Comparison of ENCODE assay signal across 8 mouse cellular contexts in genomic region chr3:96904851-96905541, GRCm38 (mm10). TPM values are rescaled to one million over a fixed set of nuclear protein-coding genes. Genes with fewer than 3 reads are reported as not detected.
DNase-seq lines count a peak whose midpoint lies in the region; ATAC-seq and TF ChIP-seq lines count a peak whose summit lies in the region.

Gene Gpr89, minus strand, starts transcription at chr3:96905346.

- DNase-seq in 3134 (ENCODE audit: extremely low read depth, insufficient read length, low spot score): peak; percentile 91
- DNase-seq in adrenal gland, postnatal 36 days: peak; percentile 95 to 96
- DNase-seq in heart, adult 18-20 months: peak; percentile 93
- peak; percentile 97 for DNase-seq in kidney, adult 2 months
- peak; percentile 77 to 93 for DNase-seq in spleen, adult 2 months (ENCODE audit: low read depth in 1 of 2, low spot score in 2 of 2)

- H3K9ac ChIP-seq in embryonic facial prominence, embryonic 13.5 days: peak within 1 kb of the TSS; percentile 96
- H3K9ac ChIP-seq in limb, embryonic 12.5 days (replicated peaks): peak within 1 kb of the TSS; percentile 90
- peak within 1 kb of the TSS; percentile 98 for H3K9ac ChIP-seq in midbrain, embryonic 15.5 days

- H3K4me2 ChIP-seq in embryonic facial prominence, embryonic 13.5 days: peak within 1 kb of the TSS; percentile 86
- H3K4me2 ChIP-seq in limb, embryonic 12.5 days: peak within 1 kb of the TSS; percentile 82
- peak within 1 kb of the TSS; percentile 68 for H3K4me2 ChIP-seq in midbrain, embryonic 15.5 days

- peaks cover 8% of the 10 kb centered on the region for H3K27me3 ChIP-seq in embryonic facial prominence, embryonic 13.5 days
- H3K27me3 ChIP-seq in kidney, adult 2 months (replicated peaks; ENCODE audit: control insufficient read depth, insufficient read depth, low read length): no peaks in the 10 kb centered on the region
- H3K27me3 ChIP-seq in limb, embryonic 12.5 days: peaks cover 24% of the 10 kb centered on the region
- H3K27me3 ChIP-seq in midbrain, embryonic 15.5 days (replicated peaks): peaks cover 11% of the 10 kb centered on the region; the same call in 1 of the 2 replicates
- H3K27me3 ChIP-seq in spleen, adult 2 months (ENCODE audit: control insufficient read depth, insufficient read depth, low read length): no peaks in the 10 kb centered on the region

- H3K27ac ChIP-seq in embryonic facial prominence, embryonic 13.5 days: no peak within 1 kb of the TSS
- no peak within 1 kb of the TSS for H3K27ac ChIP-seq in kidney, adult 2 months (ENCODE audit: insufficient read depth, low read depth, low read length)
- peak within 1 kb of the TSS; percentile 20; the same call in 1 of the 2 replicates for H3K27ac ChIP-seq in limb, embryonic 12.5 days
- H3K27ac ChIP-seq in midbrain, embryonic 15.5 days: peak within 1 kb of the TSS; percentile 76
- H3K27ac ChIP-seq in spleen, adult 2 months (ENCODE audit: insufficient read depth, low read length): no peak within 1 kb of the TSS

- under 1% methylated on average over 40 of the region's 40 CpGs for WGBS in embryonic facial prominence, embryonic 13.5 days
- WGBS in kidney, adult 2 months: under 1% methylated on average over 40 of the region's 40 CpGs
- WGBS in limb, embryonic 12.5 days: under 1% methylated on average over 40 of the region's 40 CpGs
- WGBS in midbrain, embryonic 15.5 days: 0% methylated on average over 40 of the region's 40 CpGs
- WGBS in spleen, adult 2 months: under 1% methylated on average over 40 of the region's 40 CpGs

- no peaks in the 10 kb centered on the region for H3K9me3 ChIP-seq in embryonic facial prominence, embryonic 13.5 days
- no peaks in the 10 kb centered on the region for H3K9me3 ChIP-seq in limb, embryonic 12.5 days
- H3K9me3 ChIP-seq in midbrain, embryonic 15.5 days: no peaks in the 10 kb centered on the region

- peak within 1 kb of the TSS; percentile 99 for H3K4me3 ChIP-seq in embryonic facial prominence, embryonic 13.5 days
- H3K4me3 ChIP-seq in kidney, adult 2 months (ENCODE audit: insufficient read depth, low read depth, low read length): peak within 1 kb of the TSS; percentile 81
- H3K4me3 ChIP-seq in limb, embryonic 12.5 days (replicated peaks): peak within 1 kb of the TSS; percentile 97
- H3K4me3 ChIP-seq in midbrain, embryonic 15.5 days: peak within 1 kb of the TSS; percentile 99
- H3K4me3 ChIP-seq in spleen, adult 2 months (ENCODE audit: extremely low read depth, insufficient read depth, insufficient read length): peak within 1 kb of the TSS; percentile 93

- no peaks in the 10 kb centered on the region for H3K36me3 ChIP-seq in embryonic facial prominence, embryonic 13.5 days
- H3K36me3 ChIP-seq in kidney, adult 2 months (ENCODE audit: control insufficient read depth, insufficient read depth, low read length): no peaks in the 10 kb centered on the region
- no peaks in the 10 kb centered on the region for H3K36me3 ChIP-seq in limb, embryonic 12.5 days
- no peaks in the 10 kb centered on the region for H3K36me3 ChIP-seq in midbrain, embryonic 15.5 days (replicated peaks)
- H3K36me3 ChIP-seq in spleen, adult 2 months (ENCODE audit: control insufficient read depth, insufficient read depth, low read length): no peaks in the 10 kb centered on the region

- H3K4me1 ChIP-seq in embryonic facial prominence, embryonic 13.5 days: peaks cover 7% of the 10 kb centered on the region
- peaks cover 2% of the 10 kb centered on the region; the same call in 1 of the 2 replicates for H3K4me1 ChIP-seq in kidney, adult 2 months (ENCODE audit: control insufficient read depth, insufficient read depth, low read length)
- peaks cover 8% of the 10 kb centered on the region; the same call in 1 of the 2 replicates for H3K4me1 ChIP-seq in limb, embryonic 12.5 days (replicated peaks)
- H3K4me1 ChIP-seq in midbrain, embryonic 15.5 days: peaks cover 11% of the 10 kb centered on the region
- H3K4me1 ChIP-seq in spleen, adult 2 months (ENCODE audit: control insufficient read depth, insufficient read depth, insufficient read length): no peaks in the 10 kb centered on the region; the same call in 1 of the 2 replicates

- ATAC-seq in embryonic facial prominence, embryonic 13.5 days (ENCODE audit: insufficient number of reproducible peaks, insufficient read depth, low FRiP score, low TSS enrichment, low read depth): peak; percentile 90
- peak; percentile 91 for ATAC-seq in limb, embryonic 12.5 days (ENCODE audit: insufficient number of reproducible peaks, insufficient read depth, low FRiP score, low TSS enrichment, low read depth)
- ATAC-seq in midbrain, embryonic 15.5 days (replicated peaks): peak; percentile 98

- TF ChIP-seq POLR2A in kidney, adult 2 months (IDR thresholded peaks at IDR 0.05; ENCODE audit: low read depth, low read length): peak; percentile 62
- peak; percentile 20; the same call in 1 of the 2 replicates for TF ChIP-seq POLR2A in spleen, adult 2 months (IDR thresholded peaks at IDR 0.05; ENCODE audit: low read depth, low read length)

- no peak for TF ChIP-seq CTCF in kidney, adult 2 months (conservative IDR thresholded peaks at IDR 0.05; ENCODE audit: insufficient read depth, insufficient read length, low read depth, low read length)
- no peak for TF ChIP-seq CTCF in spleen, adult 2 months (IDR thresholded peaks at IDR 0.05; ENCODE audit: extremely low read depth, insufficient read depth, insufficient read length, insufficient replicate concordance)

RNA-seq across cellular contexts. Expression of gene Gpr89, which starts in this region (rescaled TPM):
- total RNA-seq in adrenal gland, postnatal 36 days (2021): 10 to 100 TPM; 34.7 to 38.5 TPM
- polyA plus RNA-seq in embryonic facial prominence, embryonic 13.5 days (2015; fragmentation: Nextera tagmentation; extraction: Ambion mirVana): 39.5 and 47.9 TPM in 2 replicates
- 10 to 100 TPM; 17.8 to 24.3 TPM for total RNA-seq in heart, adult 18-20 months (2021)
- 28.9 and 33.6 TPM in 2 replicates for polyA plus RNA-seq in kidney, adult 2 months (2012; rRNA removed)
- polyA plus RNA-seq in limb, embryonic 12.5 days (2016; fragmentation: Nextera tagmentation; extraction: Ambion mirVana): 35.1 and 37.7 TPM in 2 replicates
- polyA plus RNA-seq in midbrain, embryonic 15.5 days (2015; fragmentation: Nextera tagmentation; extraction: Ambion mirVana): 37.6 and 40.5 TPM in 2 replicates
- 7.5 and 8.5 TPM in 2 replicates for polyA plus RNA-seq in spleen, adult 2 months (2012; rRNA removed)

Comparison
In these comparisons a context has a peak if more than half of its experiments do, and no peak if none do; other contexts are left out.
1. H3K27ac ChIP-seq: peak in limb, embryonic 12.5 days (single experiment) and midbrain, embryonic 15.5 days (single experiment); none in embryonic facial prominence, embryonic 13.5 days (single experiment), kidney, adult 2 months (single experiment) and spleen, adult 2 months (single experiment).
2. Peak in every context shown above with its lines, with median percentiles within 50 percentile points of each other: DNase-seq, ATAC-seq, H3K4me2 ChIP-seq, H3K4me3 ChIP-seq and H3K9ac ChIP-seq.